Mouse (Mus musculus) testis, adult 2 months (tissue): ENCODE measurements at regions not wholly inside any gene's neighbourhood (a gene's known extent, or its start where the extent isn't known, plus 50 kb on each side); places are given as distances from the start of the nearest gene placed in this dataset.

Experiments
- CTCF ChIP-seq: fragments of 200-500 bp; IDR thresholded peaks from 2 replicates; pipeline ENCODE4 v1.5.1; 2012; ENCODE audit warnings: low read depth, mild to moderate bottlenecking, inconsistent platforms, low read length, moderate library complexity; ENCODE audit not compliant: control insufficient read depth, insufficient read depth, insufficient replicate concordance
- POLR2A ChIP-seq: fragments of 200-500 bp; IDR thresholded peaks from 2 replicates; pipeline ENCODE4 v1.6.1; 2012; ENCODE audit warnings: low read depth, mild to moderate bottlenecking, inconsistent platforms, low read length, moderate library complexity; ENCODE audit not compliant: control insufficient read depth

DNA sequence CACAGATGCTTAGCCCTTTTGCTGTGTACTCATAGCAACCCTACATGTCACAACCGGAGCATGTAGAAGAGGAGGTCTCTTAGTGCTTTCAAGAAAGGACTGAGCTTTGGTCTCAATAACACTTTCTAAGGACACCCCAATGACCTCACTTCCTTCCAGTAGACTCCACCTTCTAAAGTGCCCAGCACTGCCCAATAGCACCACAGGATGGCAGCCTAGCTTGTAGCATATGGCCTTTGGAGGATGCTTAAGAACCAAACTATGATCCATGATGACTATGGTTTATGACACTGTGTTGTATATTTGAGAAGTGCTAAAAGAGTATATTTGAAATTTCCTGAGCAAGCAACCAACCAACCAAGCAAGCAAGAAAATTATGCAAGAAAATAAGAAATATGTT lies 223.3 kb upstream of the Elac2 start:
- TF ChIP-seq CTCF (peak; percentile 6; the same call in 1 of the 2 replicates), POLR2A (no peak)
